Mouse (Mus musculus) ES-Bruce4 (cell line): Measurements from ENCODE around the gene Acoxl. TPM values are rescaled to one million over a fixed set of nuclear protein-coding genes. Genes with fewer than 3 reads are reported as not detected.

Source experiments
- H3K27ac ChIP-seq: 2 replicates; pipeline ENCODE4 v1.5.1; 2012; ENCODE audit warnings: low read length, inconsistent platforms; ENCODE audit not compliant: insufficient read depth
- H3K27me3 ChIP-seq: 2 replicates; pipeline ENCODE4 v1.6.1; 2012; ENCODE audit warnings: mild to moderate bottlenecking, low read length, inconsistent platforms; ENCODE audit not compliant: control insufficient read depth, poor library complexity, insufficient read depth, severe bottlenecking
- H3K36me3 ChIP-seq: 2 replicates; pipeline ENCODE4 v1.6.1; 2012; ENCODE audit warnings: inconsistent platforms, mild to moderate bottlenecking, low read length, moderate library complexity; ENCODE audit not compliant: control insufficient read depth, poor library complexity, insufficient read depth, severe bottlenecking
- H3K4me1 ChIP-seq: one replicate; pipeline ENCODE4 v1.8.1; 2011; ENCODE audit warnings: low read length; ENCODE audit not compliant: control insufficient read depth, insufficient read depth
- H3K4me3 ChIP-seq: 2 replicates; pipeline ENCODE4 v1.5.1; 2011; ENCODE audit warnings: low read depth, mild to moderate bottlenecking, low read length
- H3K9ac ChIP-seq: 2 replicates; pipeline ENCODE4 v1.6.1; 2012; ENCODE audit warnings: low read depth, mild to moderate bottlenecking, inconsistent platforms; ENCODE audit not compliant: poor library complexity, severe bottlenecking
- H3K9me3 ChIP-seq: replicated peaks from 2 replicates; pipeline ENCODE4 v1.6.1; 2012; ENCODE audit warnings: mild to moderate bottlenecking, low read length, inconsistent platforms; ENCODE audit not compliant: control insufficient read depth, poor library complexity, insufficient read depth, severe bottlenecking
- CTCF ChIP-seq: IDR thresholded peaks from one replicate; pipeline ENCODE4 v1.8.1; 2011; ENCODE audit warnings: low read depth, low read length
- EP300 ChIP-seq: IDR thresholded peaks from 2 replicates; pipeline ENCODE4 v1.6.1; 2011; ENCODE audit warnings: low read depth, low read length; ENCODE audit not compliant: insufficient read depth
- POLR2A ChIP-seq: IDR thresholded peaks from one replicate; pipeline ENCODE4 v1.8.1; 2011; ENCODE audit warnings: low read length; ENCODE audit not compliant: insufficient read depth
- polyA plus RNA-seq: library from polyadenylated mRNA; stranded (reverse); fragments of >200 nt; gene quantifications from 2 replicates; pipeline ENCODE4 v1.2.4, GENCODE M21; 2011; ENCODE audit warnings: low read depth; ENCODE audit not compliant: missing spikeins, insufficient read depth, insufficient read length

The Acoxl gene
- polyA plus RNA-seq, 1 experiment = not detected

DNA sequence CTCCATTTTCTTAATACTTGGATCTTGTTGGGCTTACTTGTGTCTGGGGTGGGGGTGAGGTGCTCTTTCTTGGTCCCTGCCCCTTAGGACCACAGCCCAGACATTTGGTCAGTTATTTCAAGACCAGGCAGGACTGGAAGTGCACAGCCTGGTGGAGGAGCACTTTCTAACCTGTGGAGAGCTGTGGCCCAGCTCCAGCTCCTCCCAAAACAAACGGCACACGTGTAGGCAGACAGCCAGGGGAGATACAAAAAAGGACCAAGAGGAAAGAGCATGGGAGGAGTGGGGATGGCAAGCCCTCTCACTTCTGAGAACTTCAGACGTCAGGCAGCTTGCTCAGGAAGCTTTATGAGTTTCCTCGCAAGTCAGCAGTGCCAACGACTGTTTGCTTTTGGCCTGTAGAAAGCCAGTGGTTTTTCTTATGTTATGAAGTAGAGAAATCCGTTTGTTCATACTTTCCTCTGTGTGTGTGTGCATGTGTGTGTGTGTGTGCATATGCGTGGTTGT, 321.0 kb downstream of the Acoxl start:
- no peak for TF ChIP-seq EP300
- TF ChIP-seq CTCF = no peak
- TF ChIP-seq POLR2A = no peak
- Histone ChIP-seq H3K4me3 (no peak overlapping the region), H3K36me3 (no peaks in the 10 kb centered on the region), H3K27ac (no peak overlapping the region), H3K27me3 (no peaks in the 10 kb centered on the region), H3K9ac (no peak overlapping the region), H3K9me3 (no peaks in the 10 kb centered on the region), H3K4me1 (no peaks in the 10 kb centered on the region)

GRCm38 (mm10) chr2:128163177-128163576, 324.5 kb downstream of the Acoxl start:
- no peak for TF ChIP-seq EP300
- TF ChIP-seq CTCF = no peak
- TF ChIP-seq POLR2A = no peak
- Histone ChIP-seq H3K4me1 (no peaks in the 10 kb centered on the region), H3K27me3 (no peaks in the 10 kb centered on the region), H3K36me3 (no peaks in the 10 kb centered on the region), H3K27ac (no peak overlapping the region), H3K9me3 (no peaks in the 10 kb centered on the region), H3K9ac (no peak overlapping the region), H3K4me3 (no peak overlapping the region)

DNA sequence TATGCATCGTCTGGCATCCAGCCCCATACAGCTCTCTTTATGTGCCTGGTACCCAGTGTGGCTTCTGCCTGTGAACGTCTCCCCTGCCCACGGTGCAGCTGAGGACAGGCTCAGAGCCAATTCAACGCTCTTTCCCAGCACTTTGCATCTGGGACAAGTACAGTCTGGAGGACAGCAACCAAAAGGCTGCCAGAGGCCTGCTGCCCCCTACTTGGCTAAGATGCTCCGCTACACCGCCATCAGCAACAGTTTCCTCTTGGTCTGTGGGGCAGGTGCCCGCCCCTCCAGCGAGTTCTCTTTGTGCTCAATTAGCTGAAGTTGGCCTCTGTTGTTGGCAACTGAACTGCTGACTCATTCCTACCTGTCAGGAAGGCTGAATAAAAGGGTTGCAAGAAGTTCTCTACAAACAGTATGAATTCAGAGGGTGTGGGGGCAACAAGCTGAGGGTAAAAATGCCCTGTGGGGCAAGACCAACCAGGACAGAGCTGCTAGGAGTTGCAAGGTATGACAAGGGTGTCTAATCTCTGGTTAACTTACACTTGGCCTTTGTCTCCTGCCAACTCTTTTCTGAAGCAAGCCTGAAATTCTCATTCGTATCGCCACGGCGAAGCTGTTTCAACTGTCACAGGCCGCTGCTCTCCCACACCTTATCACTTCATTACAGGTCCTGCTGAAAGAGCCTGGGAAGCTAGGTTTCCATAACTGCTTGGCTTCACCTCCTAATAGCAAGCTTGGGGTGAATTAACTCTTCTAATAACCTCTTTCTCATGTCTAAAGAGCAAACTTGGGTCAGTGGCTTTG, 328.1 kb downstream of the Acoxl start:
- no peaks in the 10 kb centered on the region for H3K9me3 ChIP-seq
- H3K4me1 ChIP-seq = no peaks in the 10 kb centered on the region
- no peak overlapping the region for H3K4me3 ChIP-seq
- H3K27ac ChIP-seq = no peak overlapping the region
- H3K36me3 ChIP-seq = no peaks in the 10 kb centered on the region
- TF ChIP-seq POLR2A (no peak), CTCF (peak; percentile 0)
- no peaks in the 10 kb centered on the region for H3K27me3 ChIP-seq
- H3K9ac ChIP-seq = no peak overlapping the region

DNA sequence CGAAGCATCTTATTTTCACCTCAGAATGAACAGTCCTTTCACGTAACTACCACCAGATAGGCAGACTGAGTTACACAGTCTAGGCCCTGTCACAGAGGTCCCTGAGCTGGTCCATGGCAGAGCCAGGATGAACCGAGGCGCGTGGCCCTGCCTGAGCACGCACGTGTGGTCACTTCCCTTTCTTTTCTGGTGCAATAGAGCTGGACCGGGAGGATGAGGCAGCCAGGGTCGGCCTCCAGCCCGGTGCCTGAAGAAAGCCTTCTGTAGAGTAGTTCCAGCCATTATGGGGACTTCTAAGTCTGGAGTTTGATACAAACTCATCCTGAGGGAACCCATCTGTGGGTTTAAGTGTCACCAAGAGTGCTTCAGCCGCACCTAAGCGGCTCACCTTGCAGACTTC, 329.3 kb downstream of the Acoxl start:
- TF ChIP-seq POLR2A = no peak
- TF ChIP-seq EP300 = no peak
- no peak for TF ChIP-seq CTCF
- Histone ChIP-seq H3K9me3 (no peaks in the 10 kb centered on the region), H3K9ac (no peak overlapping the region), H3K36me3 (no peaks in the 10 kb centered on the region), H3K27ac (no peak overlapping the region), H3K27me3 (no peaks in the 10 kb centered on the region), H3K4me3 (no peak overlapping the region), H3K4me1 (no peaks in the 10 kb centered on the region)

DNA sequence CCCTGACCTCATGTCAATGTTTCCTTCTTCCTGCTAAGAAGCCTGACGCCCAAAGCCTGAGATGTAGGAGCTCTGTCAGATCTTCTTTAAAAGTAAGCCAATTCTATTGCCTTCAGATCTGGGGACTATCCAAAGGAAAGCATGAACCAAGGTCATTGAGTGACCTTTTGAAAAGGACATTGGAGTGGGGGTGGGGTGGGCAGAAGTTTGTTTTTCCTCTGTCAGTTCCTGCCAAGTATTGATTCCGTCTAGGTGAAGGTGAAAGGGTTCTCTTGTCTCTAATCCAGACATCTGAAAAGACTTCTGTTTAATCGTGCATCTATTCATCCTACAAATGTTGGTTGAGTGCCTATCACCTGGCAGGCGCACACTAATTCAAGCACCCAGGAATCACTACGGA, 330.8 kb downstream of the Acoxl start:
- H3K9me3 ChIP-seq = no peaks in the 10 kb centered on the region
- no peak for TF ChIP-seq EP300
- TF ChIP-seq POLR2A = no peak
- no peak for TF ChIP-seq CTCF
- no peaks in the 10 kb centered on the region for H3K4me1 ChIP-seq
- no peak overlapping the region for H3K4me3 ChIP-seq
- H3K9ac ChIP-seq = no peak overlapping the region
- no peaks in the 10 kb centered on the region for H3K36me3 ChIP-seq
- H3K27me3 ChIP-seq = no peaks in the 10 kb centered on the region
- H3K27ac ChIP-seq = no peak overlapping the region

DNA sequence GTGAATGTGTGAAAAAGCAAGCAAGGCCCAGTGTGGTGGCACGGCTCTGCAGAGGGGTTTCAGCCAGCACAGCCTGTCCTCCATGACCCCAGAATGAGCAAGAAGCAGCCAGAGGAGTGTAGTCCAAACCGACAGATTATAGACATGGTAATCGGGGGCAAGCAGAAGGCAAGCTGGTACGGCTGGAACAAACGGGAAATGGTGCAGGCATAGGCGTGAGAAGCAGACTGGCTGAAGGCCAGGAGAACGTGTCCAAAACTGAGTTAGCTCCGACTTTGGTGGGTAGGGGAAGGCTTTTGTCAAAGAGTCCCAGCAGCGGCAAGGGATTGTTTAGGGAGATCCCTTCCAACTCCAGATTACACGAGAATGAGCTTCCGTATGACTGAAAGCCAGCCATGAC, 331.3 kb downstream of the Acoxl start:
- no peak overlapping the region for H3K4me3 ChIP-seq
- H3K9ac ChIP-seq = no peak overlapping the region
- H3K9me3 ChIP-seq = no peaks in the 10 kb centered on the region
- H3K27me3 ChIP-seq = no peaks in the 10 kb centered on the region
- TF ChIP-seq CTCF (no peak), POLR2A (no peak), EP300 (no peak)
- peaks cover 2% of the 10 kb centered on the region for H3K4me1 ChIP-seq
- no peak overlapping the region for H3K27ac ChIP-seq
- no peaks in the 10 kb centered on the region for H3K36me3 ChIP-seq
